Mouse (Mus musculus) forebrain, embryonic 15.5 days (tissue): ENCODE data around the gene Swi5. TPM values are rescaled to one million over a fixed set of nuclear protein-coding genes. Genes with fewer than 3 reads are reported as not detected.

Source experiments
- ATAC-seq: fragments of 200-750 bp; cut with Nextera tagmentation; replicated peaks from 2 replicates; pipeline ENCODE4 v1.8.0; 2017; ENCODE audit warnings: mild to moderate bottlenecking, moderate TSS enrichment, moderate library complexity
- H3K27ac ChIP-seq: fragments of 300-500 bp; sonication (generic); replicated peaks from 2 replicates; pipeline ENCODE4 v1.5.1; 2015; ENCODE audit warnings: mild to moderate bottlenecking, inconsistent platforms
- H3K27me3 ChIP-seq: fragments of 300-500 bp; sonication (generic); 2 replicates; pipeline ENCODE4 v1.6.1; 2015; ENCODE audit warnings: inconsistent platforms
- H3K36me3 ChIP-seq: fragments of 300-500 bp; sonication (generic); 2 replicates; pipeline ENCODE4 v1.6.1; 2015; ENCODE audit warnings: mild to moderate bottlenecking, inconsistent platforms
- H3K4me1 ChIP-seq: fragments of 300-500 bp; sonication (generic); 2 replicates; pipeline ENCODE4 v1.6.1; 2015; ENCODE audit warnings: inconsistent platforms
- H3K4me2 ChIP-seq: fragments of 300-500 bp; sonication (generic); replicated peaks from 2 replicates; pipeline ENCODE4 v1.6.1; 2015; ENCODE audit warnings: mild to moderate bottlenecking, inconsistent platforms
- H3K4me3 ChIP-seq: fragments of 300-500 bp; sonication (generic); 2 replicates; pipeline ENCODE4 v1.5.1; 2015; ENCODE audit warnings: mild to moderate bottlenecking, inconsistent platforms
- H3K9ac ChIP-seq: fragments of 300-500 bp; sonication (generic); replicated peaks from 2 replicates; pipeline ENCODE4 v1.6.1; 2015; ENCODE audit warnings: mild to moderate bottlenecking, inconsistent platforms
- H3K9me3 ChIP-seq: fragments of 300-500 bp; sonication (generic); 2 replicates; pipeline ENCODE4 v1.6.1; 2016; ENCODE audit warnings: inconsistent platforms
- WGBS: fragments of 180-500 bp; shearing (Covaris S2); methylation state at CpG from one replicate; pipeline ENCODE4 v1.1.7; 2015; ENCODE audit warnings: mixed read lengths; 5-methylcytosine and 5-hydroxymethylcytosine counted together
- polyA plus RNA-seq: library from polyadenylated mRNA; unstranded; fragments of >200 nt; fragmentation: Nextera tagmentation; extraction: Ambion mirVana; gene quantifications from 2 replicates; pipeline ENCODE4 v1.2.1, GENCODE M21; 2015

The Swi5 gene
- polyA plus RNA-seq, 1 experiment from 2014 or later = 369 TPM

DNA sequence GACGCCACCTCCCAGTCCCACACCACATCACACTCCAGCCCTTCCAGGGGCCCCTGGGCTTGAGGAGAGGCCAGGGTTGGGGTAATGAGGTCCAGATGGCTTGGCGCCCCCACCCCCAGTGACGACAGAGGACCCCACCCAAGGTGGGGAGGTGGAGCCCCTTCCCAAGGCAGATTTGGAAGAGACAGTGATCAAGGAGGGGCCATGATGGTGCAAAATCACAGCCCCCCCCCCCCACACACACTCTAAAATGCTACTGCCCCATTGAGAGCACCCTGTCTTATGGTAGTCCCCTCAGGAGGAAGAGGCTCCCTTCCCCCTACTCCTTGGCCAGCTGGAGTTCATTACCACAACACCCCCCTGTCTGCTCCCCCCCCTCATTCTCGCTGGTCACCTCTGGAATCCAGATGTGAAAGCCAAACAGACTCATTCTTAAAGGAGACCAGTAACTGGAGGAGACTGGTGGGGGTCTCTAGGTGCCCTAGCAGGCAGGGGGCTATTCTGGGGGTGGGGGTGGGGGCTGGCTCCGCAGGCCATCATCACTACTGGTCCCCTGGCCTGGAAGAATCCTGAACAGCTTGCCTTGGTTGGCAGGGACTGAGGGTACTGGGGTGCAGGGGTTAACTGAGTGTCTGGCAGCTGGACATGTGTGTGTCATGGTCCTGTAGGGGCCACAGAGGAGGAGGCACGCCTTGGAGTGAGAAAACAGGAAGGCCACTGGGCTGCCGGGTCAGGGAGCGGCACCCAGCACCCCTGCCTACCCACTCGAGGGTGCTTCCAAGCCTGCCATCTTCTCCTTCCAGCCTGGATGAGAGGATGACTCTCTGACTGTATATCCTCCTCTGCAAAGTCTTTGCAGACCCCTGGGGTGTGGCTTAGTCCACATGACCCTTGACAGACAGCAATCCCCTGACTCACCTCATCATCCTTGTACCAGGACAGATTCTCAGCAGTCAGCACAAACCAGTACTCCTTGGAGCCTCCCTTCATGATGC is 32.0 kb upstream of the Swi5 start:
- no peak overlapping the region for H3K27ac ChIP-seq
- H3K4me3 ChIP-seq = no peak overlapping the region
- WGBS = 68% methylated on average over 9 of the region's 9 CpGs
- peaks cover 31% of the 10 kb centered on the region for H3K4me1 ChIP-seq
- no peak overlapping the region for H3K4me2 ChIP-seq
- H3K36me3 ChIP-seq = peaks cover 2% of the 10 kb centered on the region; the same call in 1 of the 2 replicates
- H3K9me3 ChIP-seq = no peaks in the 10 kb centered on the region
- ATAC-seq = no peak
- no peak overlapping the region for H3K9ac ChIP-seq
- no peaks in the 10 kb centered on the region for H3K27me3 ChIP-seq

DNA sequence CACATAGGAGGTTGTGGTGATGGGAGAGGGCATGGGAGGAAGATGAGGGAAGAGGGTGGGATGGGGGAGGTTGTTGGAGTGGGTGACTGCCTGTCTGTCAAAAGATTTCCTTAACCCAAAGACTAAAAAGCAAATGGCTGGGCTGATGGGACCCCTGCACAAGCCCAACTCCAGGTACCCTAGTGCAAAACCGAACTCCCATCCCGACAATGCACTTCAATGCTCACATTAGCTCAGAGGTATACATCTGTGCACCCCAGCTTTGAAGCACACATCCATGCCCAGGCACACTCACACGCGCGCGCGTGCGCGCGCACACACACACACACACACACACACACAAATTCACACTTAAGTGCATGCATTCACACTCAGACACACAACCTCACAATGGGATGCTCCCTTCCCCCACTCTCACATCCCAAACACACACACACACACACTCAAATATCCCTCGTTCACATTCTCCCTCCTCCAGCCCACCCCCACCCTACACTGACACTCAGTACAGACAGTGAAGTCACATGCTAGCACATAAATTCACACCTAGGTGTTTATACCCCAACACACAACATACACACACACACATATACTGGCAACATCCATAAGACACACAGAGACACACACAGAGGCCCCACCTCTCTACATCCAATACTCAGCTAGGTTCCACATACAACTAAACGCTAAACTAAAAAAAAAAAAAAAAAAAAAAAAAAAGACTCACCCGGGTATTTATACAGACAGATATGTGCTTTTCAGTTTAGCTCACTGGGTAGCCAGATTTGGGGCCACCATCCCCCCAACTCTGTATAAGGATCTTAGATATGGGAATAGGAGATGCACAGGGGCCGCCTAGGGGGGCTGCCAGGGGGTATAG is 31.1 kb upstream of the Swi5 start:
- Histone ChIP-seq H3K27ac (no peak overlapping the region), H3K9ac (no peak overlapping the region), H3K4me2 (peak overlapping the region; percentile 28; the same call in 1 of the 2 replicates), H3K4me1 (peaks cover 31% of the 10 kb centered on the region), H3K9me3 (no peaks in the 10 kb centered on the region), H3K4me3 (no peak overlapping the region), H3K27me3 (no peaks in the 10 kb centered on the region), H3K36me3 (peaks cover 4% of the 10 kb centered on the region; the same call in 1 of the 2 replicates)
- WGBS = 76% methylated on average over 14 of the region's 14 CpGs
- ATAC-seq = no peak

DNA sequence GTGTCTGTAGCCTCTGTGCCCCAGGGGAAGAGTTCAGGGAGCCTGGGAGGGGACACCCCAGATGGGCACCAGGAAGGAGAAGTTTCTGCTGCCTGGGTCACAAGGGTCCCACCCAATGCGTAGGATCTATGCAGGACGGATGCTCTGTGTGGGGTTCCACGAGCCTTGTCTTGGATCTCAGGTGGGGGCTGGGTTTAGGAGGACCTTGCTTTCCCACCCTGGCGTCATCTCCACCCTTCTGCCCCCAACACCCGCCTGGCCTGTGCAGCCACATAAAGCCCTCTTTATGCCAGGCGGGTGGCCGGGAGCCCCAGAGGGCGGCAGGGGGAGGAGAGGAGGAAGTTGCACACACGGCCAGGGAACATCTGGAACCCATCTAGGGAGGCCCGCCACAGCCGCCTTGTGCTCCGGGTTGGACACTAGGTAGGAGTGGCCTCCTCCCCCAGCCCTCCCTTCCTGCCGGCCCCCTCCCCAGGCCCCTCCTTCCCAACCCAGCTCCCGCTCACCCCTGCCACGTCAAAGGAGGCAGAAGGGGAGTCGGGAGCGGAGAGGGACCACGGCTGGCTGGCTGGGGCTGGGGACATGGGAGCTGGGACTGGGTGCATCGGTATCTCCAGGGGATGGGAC is 30.0 kb upstream of the Swi5 start:
- ATAC-seq = peak; percentile 23
- 15% methylated on average over 17 of the region's 19 CpGs for WGBS
- 0 out of 2 replicates have a peak overlapping the region, but pooled peaks have one; percentile 7 for H3K9ac ChIP-seq
- H3K4me1 ChIP-seq = peaks cover 25% of the 10 kb centered on the region
- peak overlapping the region; percentile 10; the same call in 1 of the 2 replicates for H3K4me3 ChIP-seq
- H3K36me3 ChIP-seq = peaks cover 4% of the 10 kb centered on the region; the same call in 1 of the 2 replicates
- no peak overlapping the region for H3K27ac ChIP-seq
- no peaks in the 10 kb centered on the region for H3K27me3 ChIP-seq
- H3K9me3 ChIP-seq = no peaks in the 10 kb centered on the region
- peak overlapping the region; percentile 28 for H3K4me2 ChIP-seq

DNA sequence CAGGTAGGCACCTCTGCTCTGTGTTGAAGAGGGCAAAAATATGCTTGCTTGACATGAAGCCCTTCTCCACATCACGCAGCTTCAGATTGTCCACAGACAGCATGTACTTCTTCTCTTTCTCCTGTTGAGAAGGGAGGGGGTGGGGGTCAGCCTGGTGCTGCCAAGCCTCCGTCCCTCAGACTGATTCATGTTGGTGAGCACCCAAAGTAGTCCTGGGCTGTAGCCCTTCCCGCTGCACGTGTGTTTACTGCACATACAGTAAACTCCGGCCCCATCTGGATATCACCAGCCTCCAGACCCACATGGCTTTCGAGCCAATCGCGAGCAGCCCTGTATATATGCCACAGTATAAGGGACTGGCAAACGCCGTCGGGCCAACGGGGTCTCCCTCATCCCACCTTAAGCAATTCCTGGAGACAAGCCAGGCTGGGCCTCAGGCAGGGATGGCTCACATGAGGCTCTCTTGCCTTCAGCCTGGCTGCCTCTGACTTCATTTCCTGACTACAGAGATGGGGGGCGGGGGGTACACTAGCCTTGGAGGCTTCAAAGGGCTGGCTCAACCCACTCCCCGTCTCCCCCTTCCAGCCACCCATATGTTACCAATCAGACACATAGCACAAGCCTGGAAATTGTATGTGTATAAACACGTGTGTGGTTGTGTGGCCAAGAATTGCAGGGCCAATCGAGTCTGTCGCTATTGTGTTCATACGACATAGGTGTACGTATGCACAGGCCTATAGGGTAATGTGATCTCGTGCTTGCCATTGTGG is 29.2 kb upstream of the Swi5 start:
- peaks cover 4% of the 10 kb centered on the region; the same call in 1 of the 2 replicates for H3K36me3 ChIP-seq
- H3K27ac ChIP-seq = no peak overlapping the region
- no peak overlapping the region for H3K9ac ChIP-seq
- H3K4me1 ChIP-seq = peaks cover 24% of the 10 kb centered on the region
- ATAC-seq = no peak
- no peak overlapping the region for H3K4me3 ChIP-seq
- no peak overlapping the region for H3K4me2 ChIP-seq
- no peaks in the 10 kb centered on the region for H3K27me3 ChIP-seq
- WGBS = 74% methylated on average over 20 of the region's 20 CpGs
- H3K9me3 ChIP-seq = no peaks in the 10 kb centered on the region

GRCm38 (mm10) chr2:32315751-32316150 is 27.9 kb upstream of the Swi5 start:
- Histone ChIP-seq H3K27ac (no peak overlapping the region), H3K4me1 (peaks cover 27% of the 10 kb centered on the region), H3K9me3 (no peaks in the 10 kb centered on the region), H3K9ac (no peak overlapping the region), H3K27me3 (no peaks in the 10 kb centered on the region), H3K4me2 (no peak overlapping the region), H3K36me3 (peaks cover 4% of the 10 kb centered on the region; the same call in 1 of the 2 replicates), H3K4me3 (no peak overlapping the region)
- 22% methylated on average over 8 of the region's 8 CpGs for WGBS
- no peak for ATAC-seq

GRCm38 (mm10) chr2:32314831-32315230 is 27.0 kb upstream of the Swi5 start:
- no peak for ATAC-seq
- WGBS = 93% methylated on average over 14 of the region's 14 CpGs
- Histone ChIP-seq H3K4me1 (peaks cover 27% of the 10 kb centered on the region), H3K9ac (no peak overlapping the region), H3K36me3 (peaks cover 4% of the 10 kb centered on the region; the same call in 1 of the 2 replicates), H3K27me3 (no peaks in the 10 kb centered on the region), H3K4me2 (no peak overlapping the region), H3K9me3 (no peaks in the 10 kb centered on the region), H3K27ac (no peak overlapping the region), H3K4me3 (no peak overlapping the region)

- ATAC-seq = peak; percentile 66
- Histone ChIP-seq H3K4me1 (peaks cover 15% of the 10 kb centered on the region), H3K4me2 (peak overlapping the region; percentile 78), H3K9ac (peak overlapping the region; percentile 44), H3K9me3 (no peaks in the 10 kb centered on the region), H3K36me3 (peaks cover 18% of the 10 kb centered on the region), H3K4me3 (peak overlapping the region; percentile 45), H3K27me3 (no peaks in the 10 kb centered on the region), H3K27ac (no peak overlapping the region)
- 1% methylated on average over 47 of the region's 56 CpGs for WGBS
Measured at GRCm38 (mm10) chr2:32312318-32312964, 24.6 kb upstream of the Swi5 start.

GRCm38 (mm10) chr2:32311443-32312317 is 23.8 kb upstream of the Swi5 start:
- H3K9me3 ChIP-seq = no peaks in the 10 kb centered on the region
- peak overlapping the region; percentile 44 for H3K9ac ChIP-seq
- H3K36me3 ChIP-seq = peaks cover 24% of the 10 kb centered on the region
- peak overlapping the region; percentile 78 for H3K4me2 ChIP-seq
- ATAC-seq = no peak
- H3K27ac ChIP-seq = no peak overlapping the region
- H3K4me1 ChIP-seq = peaks cover 15% of the 10 kb centered on the region
- H3K27me3 ChIP-seq = no peaks in the 10 kb centered on the region
- H3K4me3 ChIP-seq = peak overlapping the region; percentile 45
- 11% methylated on average over 39 of the region's 42 CpGs for WGBS

DNA sequence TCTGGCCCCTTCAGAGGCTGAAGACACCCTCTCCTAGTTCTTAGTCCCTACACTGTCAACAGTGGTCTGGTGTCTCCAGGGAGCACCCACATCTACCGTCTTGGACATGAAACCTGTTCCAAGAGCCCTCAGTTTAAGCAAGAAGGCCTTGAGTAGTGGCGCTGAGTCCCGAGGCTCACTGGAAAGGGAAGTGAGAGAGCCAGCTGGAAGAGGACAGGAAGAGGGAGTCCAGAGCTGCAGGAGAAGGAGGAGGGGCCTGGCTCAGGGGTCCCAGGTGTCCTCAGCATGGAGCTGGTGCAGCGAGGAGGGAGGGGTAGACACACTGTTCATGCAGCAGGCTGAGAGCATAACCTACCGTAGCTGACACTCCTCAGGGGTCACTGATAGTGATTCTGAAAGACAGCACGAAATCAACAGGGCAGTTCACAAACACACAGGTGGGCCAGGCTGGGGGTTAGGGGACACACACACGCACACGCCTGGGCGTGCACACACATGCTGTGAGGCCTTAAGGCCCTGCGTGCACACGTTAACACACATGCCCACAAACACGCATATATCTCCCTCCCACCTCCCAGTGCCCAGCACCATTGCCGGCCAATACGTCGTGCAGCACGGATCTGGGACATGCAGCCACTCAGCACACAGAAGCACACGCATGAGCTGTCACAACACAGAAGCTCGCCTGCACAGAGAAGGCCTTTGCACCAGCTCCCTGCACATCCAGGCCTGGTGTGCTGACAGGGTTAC is 22.4 kb upstream of the Swi5 start:
- H3K9ac ChIP-seq = no peak overlapping the region
- peaks cover 15% of the 10 kb centered on the region for H3K4me1 ChIP-seq
- WGBS = 94% methylated on average over 18 of the region's 18 CpGs
- H3K36me3 ChIP-seq = peaks cover 38% of the 10 kb centered on the region
- H3K9me3 ChIP-seq = no peaks in the 10 kb centered on the region
- ATAC-seq = no peak
- no peak overlapping the region for H3K4me3 ChIP-seq
- no peaks in the 10 kb centered on the region for H3K27me3 ChIP-seq
- H3K4me2 ChIP-seq = no peak overlapping the region
- H3K27ac ChIP-seq = no peak overlapping the region
